13 mouse cellular contexts compared by ENCODE assay signal in the genomic region with DNA sequence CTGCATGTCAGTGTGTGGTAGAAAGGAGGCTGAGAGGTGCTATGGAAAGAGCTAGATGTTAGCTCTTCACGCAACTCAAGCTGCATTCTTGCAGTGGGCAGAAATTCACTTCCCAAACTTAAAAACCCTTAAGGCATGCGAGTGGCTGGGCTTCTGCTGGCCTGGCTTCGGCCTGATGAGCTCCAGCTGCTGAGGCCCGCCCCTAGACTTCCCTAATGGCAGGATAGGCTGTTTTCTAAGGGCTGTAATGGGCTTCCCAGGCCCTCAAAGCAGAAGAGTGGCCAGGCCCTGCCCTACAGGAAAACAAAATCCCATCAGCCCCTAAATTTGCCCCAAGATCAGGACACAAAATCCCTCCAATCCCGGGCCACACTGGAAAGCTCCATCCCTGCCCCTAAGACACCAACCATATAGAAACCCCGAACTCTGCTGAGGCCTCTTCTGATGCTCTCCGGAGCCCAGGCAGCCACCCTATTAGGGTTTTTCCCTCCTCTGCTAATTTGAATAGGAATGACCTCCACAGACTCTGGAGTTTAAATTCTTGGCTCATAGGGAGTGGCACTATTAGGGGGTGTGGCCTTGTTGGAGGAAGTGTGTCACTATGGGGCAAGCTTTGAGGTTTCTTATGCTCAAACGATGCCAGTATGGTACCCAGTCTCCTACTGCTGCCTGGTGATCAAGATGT. TPM values are rescaled to one million over a fixed set of nuclear protein-coding genes. Genes with fewer than 3 reads are reported as not detected.
DNase-seq lines count a peak whose midpoint lies in the region; ATAC-seq and TF ChIP-seq lines count a peak whose summit lies in the region.
"Had no signal": no experiment of that assay in that cellular context is flagged by ENCODE, and none has a peak within 500 bp of the region (broad histone marks: within the 10 kb centered on the region; RNA-seq: fewer than 3 reads in every experiment).

No protein-coding gene starts in this region.

- in situ Hi-C loops in CH12.LX (cut with MboI; ENCODE audit: low pct_ligation_motif_present, low pct_unique_long_range_greater_than_20kb, low sequenced_read_pairs): no loop called here

- WGBS in kidney, embryonic 16.5 days: 30% methylated on average over 8 of the region's 8 CpGs
- WGBS in limb, embryonic 12.5 days: 35% methylated on average over 8 of the region's 8 CpGs

- ATAC-seq in kidney, embryonic 16.5 days (ENCODE audit: low FRiP score, low TSS enrichment): no peak
- ATAC-seq in limb, embryonic 12.5 days (ENCODE audit: insufficient number of reproducible peaks, insufficient read depth, low FRiP score, low TSS enrichment, low read depth): no peak

- no peaks in the 10 kb centered on the region for H3K9me3 ChIP-seq in kidney, embryonic 16.5 days (ENCODE audit: low read length)
- peaks cover 9% of the 10 kb centered on the region for H3K9me3 ChIP-seq in CH12.LX (replicated peaks; ENCODE audit: low read length)
- H3K9me3 ChIP-seq in limb, embryonic 12.5 days: no peaks in the 10 kb centered on the region
- H3K9me3 ChIP-seq: limb, embryonic 13.5 days; midbrain, embryonic 12.5 days; neural tube, embryonic 12.5 days had no signal

- H3K27me3 ChIP-seq in kidney, embryonic 16.5 days (ENCODE audit: insufficient read depth, low read length): no peaks in the 10 kb centered on the region
- H3K27me3 ChIP-seq in CH12.LX (replicated peaks): no peaks in the 10 kb centered on the region
- no peaks in the 10 kb centered on the region for H3K27me3 ChIP-seq in limb, embryonic 12.5 days
- H3K27me3 ChIP-seq: limb, embryonic 13.5 days; neural tube, embryonic 12.5 days had no signal

- H3K79me2 ChIP-seq in CH12.LX (replicated peaks; ENCODE audit: control insufficient read depth, extremely low read depth, insufficient read depth, poor library complexity, severe bottlenecking): peaks cover 17% of the 10 kb centered on the region

- H3K36me3 ChIP-seq in kidney, embryonic 16.5 days (ENCODE audit: insufficient read depth, low read length): peaks cover 8% of the 10 kb centered on the region; the same call in 1 of the 2 replicates
- peaks cover 8 to 10% of the 10 kb centered on the region in 2 experiments for H3K36me3 ChIP-seq in CH12.LX (replicated peaks in 1 of 2; ENCODE audit: control insufficient read depth in 1 of 2, insufficient read depth in 1 of 2, low read length in 1 of 2)
- H3K36me3 ChIP-seq in limb, embryonic 12.5 days: peaks cover 9% of the 10 kb centered on the region

- H3K4me3 ChIP-seq in kidney, embryonic 16.5 days (ENCODE audit: low read length): no peak overlapping the region
- H3K4me3 ChIP-seq in CH12.LX (replicated peaks in 1 of 3; ENCODE audit: low read depth in 2 of 3, low read length in 2 of 3, poor library complexity in 1 of 3): peak overlapping the region in 1 of 3 experiments; percentile 16
- H3K4me3 ChIP-seq in limb, embryonic 12.5 days (replicated peaks): no peak overlapping the region
- H3K4me3 ChIP-seq: limb, embryonic 13.5 days; midbrain, embryonic 12.5 days; neural tube, embryonic 12.5 days had no signal

- no peak overlapping the region for H3K4me2 ChIP-seq in kidney, embryonic 16.5 days (replicated peaks; ENCODE audit: low read depth, low read length)
- peak overlapping the region; percentile 32; the same call in 1 of the 2 replicates for H3K4me2 ChIP-seq in CH12.LX (ENCODE audit: insufficient read depth, low read depth, poor library complexity, severe bottlenecking)
- no peak overlapping the region for H3K4me2 ChIP-seq in limb, embryonic 12.5 days
- H3K4me2 ChIP-seq: limb, embryonic 13.5 days; midbrain, embryonic 12.5 days; neural tube, embryonic 12.5 days had no signal

- DNase-seq in kidney, adult 18-20 months: no peak
- peak; percentile 29 for DNase-seq in 3T3-L1 (ENCODE audit: low read depth, low spot score)
- peak; percentile 80 for DNase-seq in CH12.LX (ENCODE audit: extremely low read depth)
- DNase-seq in yolk sac, embryonic 10.5 days (ENCODE audit: low spot score): no peak
- no peak for DNase-seq in urinary bladder, adult 2 months (ENCODE audit: low spot score)
- DNase-seq: adrenal gland, adult 8-10 months had no signal

- H3K27ac ChIP-seq in kidney, embryonic 16.5 days (ENCODE audit: low read length): peak overlapping the region; percentile 79
- H3K27ac ChIP-seq in CH12.LX (ENCODE audit: insufficient read depth, low read depth): peak overlapping the region; percentile 45
- H3K27ac ChIP-seq in limb, embryonic 12.5 days: peak overlapping the region; percentile 58
- H3K27ac ChIP-seq: limb, embryonic 13.5 days; midbrain, embryonic 12.5 days; neural tube, embryonic 12.5 days had no signal

- H3K4me1 ChIP-seq in kidney, embryonic 16.5 days (ENCODE audit: insufficient read depth, low read length): peaks cover 16% of the 10 kb centered on the region
- peaks cover 22 to 63% of the 10 kb centered on the region in 2 experiments for H3K4me1 ChIP-seq in CH12.LX (ENCODE audit: control insufficient read depth in 1 of 2, insufficient read depth in 2 of 2)
- H3K4me1 ChIP-seq in limb, embryonic 12.5 days (replicated peaks): peaks cover 24% of the 10 kb centered on the region

- no peak for TF ChIP-seq RAD21 in CH12.LX (IDR thresholded peaks at IDR 0.05; ENCODE audit: low read depth, low read length)

- TF ChIP-seq EP300 in CH12.LX (IDR thresholded peaks at IDR 0.05; ENCODE audit: low read length): no peak

- peak; percentile 44; the same call in 1 of the 2 replicates for TF ChIP-seq POLR2A in CH12.LX (IDR thresholded peaks at IDR 0.05; ENCODE audit: low read depth, low read length)

- dilution Hi-C loops in CH12.LX (cut with MboI; ENCODE audit: extremely low pct_ligation_motif_present, extremely low pct_unique_long_range_greater_than_20kb, low sequenced_read_pairs): no loop called here

- no peak for TF ChIP-seq CTCF in CH12.LX (conservative IDR thresholded peaks at IDR 0.05 in 1 of 2, IDR thresholded peaks at IDR 0.05 in 1 of 2; ENCODE audit: low read depth in 2 of 2, low read length in 2 of 2)

- peak overlapping the region; percentile 27; the same call in 1 of the 2 replicates for H3K9ac ChIP-seq in kidney, embryonic 16.5 days (replicated peaks; ENCODE audit: low read length)
- H3K9ac ChIP-seq in CH12.LX (ENCODE audit: insufficient read depth, low read depth): peak overlapping the region; percentile 4; the same call in 1 of the 2 replicates
- H3K9ac ChIP-seq in limb, embryonic 12.5 days (replicated peaks): no peak overlapping the region
- H3K9ac ChIP-seq: limb, embryonic 13.5 days; midbrain, embryonic 12.5 days; neural tube, embryonic 12.5 days had no signal

TF ChIP-seq in CH12.LX, 34 proteins besides CTCF, POLR2A, EP300 and RAD21:
- TF ChIP-seq TCF12 (IDR thresholded peaks at IDR 0.05; ENCODE audit: low read depth, low read length): peak; percentile 58; the same call in 1 of the 2 replicates
- TF ChIP-seq ELF1 (IDR thresholded peaks at IDR 0.05; ENCODE audit: low read depth, low read length): no peak; the same call in 1 of the 2 replicates
- 0 out of 2 replicates have a peak, but pooled peaks have one; percentile 7 for TF ChIP-seq BHLHE40 (IDR thresholded peaks at IDR 0.05; ENCODE audit: low read depth, low read length)
- peak; percentile 18; the same call in 1 of the 2 replicates for TF ChIP-seq MEF2A (IDR thresholded peaks at IDR 0.05; ENCODE audit: borderline replicate concordance, low read depth, low read length)
- 0 out of 2 replicates have a peak, but pooled peaks have one; percentile 41 for TF ChIP-seq IRF4 (IDR thresholded peaks at IDR 0.05; ENCODE audit: low read depth, low read length)
TF ChIP-seq in CH12.LX: peak in this region for 4.

RNA-seq across cellular contexts. Expression of a gene that starts 2.5 kb away (rescaled TPM):
- polyA plus RNA-seq in kidney, embryonic 16.5 days (2015; fragmentation: Nextera tagmentation; extraction: Ambion mirVana): 51.7 and 52.5 TPM in 2 replicates
- total RNA-seq in CH12.LX (2012; rRNA removed) (37.1 and 38.6 TPM in 2 replicates), CH12.LX (2014; rRNA removed) (23.1 and 26.4 TPM in 2 replicates)
- polyA plus RNA-seq in CH12.LX (2012; ENCODE audit: insufficient read length, low read depth): 21.8 and 22.8 TPM in 2 replicates
- 63.7 and 67.1 TPM in 2 replicates for polyA plus RNA-seq in limb, embryonic 12.5 days (2016; fragmentation: Nextera tagmentation; extraction: Ambion mirVana)
- 24.5 and 26.0 TPM in 2 replicates for polyA plus RNA-seq in urinary bladder, adult 2 months (2012; rRNA removed)

RNA-seq across cellular contexts. Expression of a gene that starts 9.8 kb away (rescaled TPM):
- polyA plus RNA-seq in kidney, embryonic 16.5 days (2015; fragmentation: Nextera tagmentation; extraction: Ambion mirVana): 254 and 260 TPM in 2 replicates
- total RNA-seq in CH12.LX (2012; rRNA removed) (323 and 347 TPM in 2 replicates), CH12.LX (2014; rRNA removed) (379 and 392 TPM in 2 replicates)
- polyA plus RNA-seq in CH12.LX (2012; ENCODE audit: insufficient read length, low read depth): 303 and 306 TPM in 2 replicates
- 232 and 241 TPM in 2 replicates for polyA plus RNA-seq in limb, embryonic 12.5 days (2016; fragmentation: Nextera tagmentation; extraction: Ambion mirVana)
- polyA plus RNA-seq in urinary bladder, adult 2 months (2012; rRNA removed): 125 and 145 TPM in 2 replicates

RNA-seq across cellular contexts. Expression of a gene that starts 23.5 kb away (rescaled TPM):
- polyA plus RNA-seq in kidney, embryonic 16.5 days (2015; fragmentation: Nextera tagmentation; extraction: Ambion mirVana): not detected in 2 replicates
- total RNA-seq in CH12.LX (2012; rRNA removed) (1.6 TPM in 2 replicates), CH12.LX (2014; rRNA removed) (0.70 and 0.90 TPM in 2 replicates)
- 0.75 and 1.2 TPM in 2 replicates for polyA plus RNA-seq in CH12.LX (2012; ENCODE audit: insufficient read length, low read depth)
- polyA plus RNA-seq in limb, embryonic 12.5 days (2016; fragmentation: Nextera tagmentation; extraction: Ambion mirVana): 0.18 TPM in 1 of 2 replicates, not detected in the other
- 0.14 and 0.19 TPM in 2 replicates for polyA plus RNA-seq in urinary bladder, adult 2 months (2012; rRNA removed)
- total RNA-seq: gastrocnemius, postnatal 4 days had no signal
- polyA plus RNA-seq: hindbrain, embryonic 11.5 days; limb, embryonic 13.5 days; midbrain, embryonic 12.5 days; neural tube, embryonic 12.5 days had no signal

RNA-seq across cellular contexts. Expression of a gene that starts 37.0 kb away (rescaled TPM):
- 521 and 528 TPM in 2 replicates for polyA plus RNA-seq in kidney, embryonic 16.5 days (2015; fragmentation: Nextera tagmentation; extraction: Ambion mirVana)
- 70.6 and 100 TPM in 2 replicates for total RNA-seq in CH12.LX (2012; rRNA removed)
- 15.9 TPM in 2 replicates for total RNA-seq in CH12.LX (2014; rRNA removed)
- polyA plus RNA-seq in CH12.LX (2012; ENCODE audit: insufficient read length, low read depth): 11.9 and 12.5 TPM in 2 replicates
- 677 and 728 TPM in 2 replicates for polyA plus RNA-seq in limb, embryonic 12.5 days (2016; fragmentation: Nextera tagmentation; extraction: Ambion mirVana)
- polyA plus RNA-seq in urinary bladder, adult 2 months (2012; rRNA removed): 103 and 117 TPM in 2 replicates

RNA-seq across cellular contexts. Expression of a gene that starts 43.5 kb away (rescaled TPM):
- 8.5 and 8.9 TPM in 2 replicates for polyA plus RNA-seq in kidney, embryonic 16.5 days (2015; fragmentation: Nextera tagmentation; extraction: Ambion mirVana)
- total RNA-seq in CH12.LX (2012; rRNA removed) (6.3 and 6.7 TPM in 2 replicates), CH12.LX (2014; rRNA removed) (1.5 and 1.7 TPM in 2 replicates)
- polyA plus RNA-seq in CH12.LX (2012; ENCODE audit: insufficient read length, low read depth): 8.9 and 10.4 TPM in 2 replicates
- polyA plus RNA-seq in limb, embryonic 12.5 days (2016; fragmentation: Nextera tagmentation; extraction: Ambion mirVana): 12.2 and 13.0 TPM in 2 replicates
- polyA plus RNA-seq in urinary bladder, adult 2 months (2012; rRNA removed): 63.5 and 79.4 TPM in 2 replicates

Comparison
In these comparisons a context has a peak if more than half of its experiments do, and no peak if none do; other contexts are left out.
1. DNase-seq: peak in 3T3-L1 (single experiment) and CH12.LX (single experiment); none in kidney, adult 18-20 months (single experiment), yolk sac, embryonic 10.5 days (single experiment) and urinary bladder, adult 2 months (single experiment).
2. Peak in every context shown above with its lines, with median percentiles within 50 percentile points of each other: H3K27ac ChIP-seq.